Mouse (Mus musculus): ENCODE results near the gene Chsy1.

DNA sequence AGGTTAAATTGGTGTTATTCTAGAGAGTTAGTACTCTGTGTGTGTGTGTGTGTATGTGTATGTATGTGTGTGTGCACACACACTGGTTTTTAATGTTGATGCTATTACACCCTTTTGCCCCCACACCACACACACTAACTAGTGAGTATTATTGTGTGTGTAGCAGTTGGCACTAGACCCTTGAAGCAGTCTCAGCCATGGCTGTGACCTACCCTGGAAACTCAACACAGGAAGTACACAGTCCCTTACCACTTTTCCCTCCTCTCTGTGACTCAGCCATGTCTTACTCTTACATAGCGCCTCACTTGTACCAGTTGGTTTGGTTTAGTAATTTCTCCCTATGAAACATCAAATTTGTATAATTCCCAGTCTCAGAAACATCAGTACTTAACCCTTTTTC is 37.8 kb downstream of the Chsy1 start:
- no peak for TF ChIP-seq EP300 (IDR thresholded peaks at IDR 0.05)
- no peak for TF ChIP-seq CTCF (IDR thresholded peaks at IDR 0.05)
